ENCODE assay signal across 30 mouse cellular contexts in genomic region chr2:153060216-153060615, GRCm38 (mm10). TPM values are rescaled to one million over a fixed set of nuclear protein-coding genes. Genes with fewer than 3 reads are reported as not detected.
DNase-seq lines count a peak whose midpoint lies in the region; ATAC-seq and TF ChIP-seq lines count a peak whose summit lies in the region.
"Had no signal": no experiment of that assay in that cellular context is flagged by ENCODE, and none has a peak within 500 bp of the region (broad histone marks: within the 10 kb centered on the region; RNA-seq: fewer than 3 reads in every experiment).

No protein-coding gene starts in this region.

- ATAC-seq in hindbrain, postnatal 0 days, result no peak
- ATAC-seq: forebrain, embryonic 15.5 days; Patski had no signal

- no peaks in the 10 kb centered on the region for H3K4me1 ChIP-seq in hindbrain, postnatal 0 days (ENCODE audit: insufficient read depth, low read length)
- no peaks in the 10 kb centered on the region; the same call in 1 of the 2 replicates for H3K4me1 ChIP-seq in hindbrain, embryonic 10.5 days (replicated peaks)
- peaks cover 4% of the 10 kb centered on the region for H3K4me1 ChIP-seq in testis, adult 2 months (ENCODE audit: control insufficient read depth, insufficient read depth, low read length)
- H3K4me1 ChIP-seq: embryonic facial prominence, embryonic 13.5 days; heart, embryonic 15.5 days had no signal

- WGBS in hindbrain, postnatal 0 days, result 84% methylated on average over 7 of the region's 7 CpGs
- 87% methylated on average over 7 of the region's 7 CpGs for WGBS in hindbrain, embryonic 10.5 days

- H3K9ac ChIP-seq in hindbrain, postnatal 0 days (replicated peaks; ENCODE audit: low read length), result no peak overlapping the region
- H3K9ac ChIP-seq: embryonic facial prominence, embryonic 13.5 days; forebrain, embryonic 12.5 days; forebrain, embryonic 15.5 days; heart, embryonic 12.5 days; heart, embryonic 15.5 days; hindbrain, embryonic 14.5 days had no signal

- DNase-seq in hindbrain, postnatal 0 days (ENCODE audit: low spot score), result peak; percentile 18
- no peak for DNase-seq in hindbrain, embryonic 10.5 days (ENCODE audit: low spot score)
- peak; percentile 16 for DNase-seq in lung, postnatal 25 days (ENCODE audit: low spot score)
- DNase-seq in lung, postnatal 10 days, result no peak
- DNase-seq in testis, postnatal 10 days (ENCODE audit: low spot score), result no peak
- no peak for DNase-seq in neural tube, embryonic 10.5 days (ENCODE audit: extremely low spot score, low spot score)
- no peak for DNase-seq in spleen, adult 18-20 months
- DNase-seq: adrenal gland, adult 2 months; adrenal gland, postnatal 14 days; cerebellum, adult 11-12 months; cerebellum, adult 8-10 months; cerebellum, postnatal 10 days; cerebellum, postnatal 36 days; embryo, embryonic 11 days; gastrocnemius, postnatal 25 days; heart, postnatal 10 days; heart, postnatal 36 days had no signal

- no peak overlapping the region for H3K27ac ChIP-seq in hindbrain, postnatal 0 days
- no peak overlapping the region for H3K27ac ChIP-seq in hindbrain, embryonic 10.5 days
- H3K27ac ChIP-seq in testis, adult 2 months (ENCODE audit: control insufficient read depth, insufficient read depth, low read depth, low read length), result no peak overlapping the region
- H3K27ac ChIP-seq: embryonic facial prominence, embryonic 10.5 days; embryonic facial prominence, embryonic 13.5 days; forebrain, embryonic 12.5 days; forebrain, embryonic 15.5 days; heart, embryonic 15.5 days; hindbrain, embryonic 14.5 days had no signal

- H3K36me3 ChIP-seq in hindbrain, postnatal 0 days (ENCODE audit: insufficient read depth, low read length), result 0 out of 2 replicates have a peak, but pooled peaks cover under 1% of the 10 kb centered on the region
- 0 out of 2 replicates have a peak, but pooled peaks cover 2% of the 10 kb centered on the region for H3K36me3 ChIP-seq in hindbrain, embryonic 10.5 days
- no peaks in the 10 kb centered on the region for H3K36me3 ChIP-seq in testis, adult 2 months (ENCODE audit: control insufficient read depth, insufficient read depth, low read length)
- H3K36me3 ChIP-seq: embryonic facial prominence, embryonic 10.5 days; embryonic facial prominence, embryonic 13.5 days; forebrain, embryonic 15.5 days; G1E; heart, embryonic 12.5 days; heart, embryonic 15.5 days had no signal

- no peak overlapping the region for H3K4me2 ChIP-seq in hindbrain, postnatal 0 days (ENCODE audit: low read depth, low read length)
- H3K4me2 ChIP-seq: embryonic facial prominence, embryonic 13.5 days; forebrain, embryonic 12.5 days; forebrain, embryonic 15.5 days; heart, embryonic 12.5 days; heart, embryonic 15.5 days; hindbrain, embryonic 14.5 days had no signal

- H3K4me3 ChIP-seq in hindbrain, postnatal 0 days (ENCODE audit: low read length), result no peak overlapping the region
- no peak overlapping the region for H3K4me3 ChIP-seq in hindbrain, embryonic 10.5 days
- peak overlapping the region; percentile 20 for H3K4me3 ChIP-seq in testis, adult 2 months (ENCODE audit: control insufficient read depth, low read depth, low read length)
- H3K4me3 ChIP-seq: embryonic facial prominence, embryonic 10.5 days; embryonic facial prominence, embryonic 13.5 days; erythroblast, embryonic 14.5 days; forebrain, embryonic 12.5 days; forebrain, embryonic 15.5 days; heart, embryonic 12.5 days; heart, embryonic 15.5 days had no signal

- no peaks in the 10 kb centered on the region for H3K9me3 ChIP-seq in hindbrain, postnatal 0 days (ENCODE audit: low read length)
- no peaks in the 10 kb centered on the region for H3K9me3 ChIP-seq in hindbrain, embryonic 10.5 days
- H3K9me3 ChIP-seq: embryonic facial prominence, embryonic 10.5 days; embryonic facial prominence, embryonic 13.5 days; forebrain, embryonic 12.5 days; forebrain, embryonic 15.5 days; G1E; heart, embryonic 12.5 days; heart, embryonic 15.5 days had no signal

- H3K27me3 ChIP-seq in hindbrain, postnatal 0 days (ENCODE audit: insufficient read depth, low read length), result no peaks in the 10 kb centered on the region
- peaks cover 7% of the 10 kb centered on the region; the same call in 1 of the 2 replicates for H3K27me3 ChIP-seq in hindbrain, embryonic 10.5 days (ENCODE audit: insufficient read depth, poor library complexity, severe bottlenecking)
- no peaks in the 10 kb centered on the region for H3K27me3 ChIP-seq in testis, adult 2 months (ENCODE audit: control insufficient read depth, insufficient read depth, low read length)
- H3K27me3 ChIP-seq: embryonic facial prominence, embryonic 13.5 days; forebrain, embryonic 15.5 days had no signal

- TF ChIP-seq POLR2A in testis, adult 2 months (IDR thresholded peaks at IDR 0.05; ENCODE audit: control insufficient read depth, low read depth, low read length), result no peak

- no peak for TF ChIP-seq CTCF in hindbrain, postnatal 0 days (IDR thresholded peaks at IDR 0.05; ENCODE audit: low read depth)
- TF ChIP-seq CTCF in testis, adult 2 months (IDR thresholded peaks at IDR 0.05; ENCODE audit: control insufficient read depth, insufficient read depth, insufficient replicate concordance, low read depth, low read length), result no peak

RNA-seq across cellular contexts. Expression of gene Ccm2l, which starts 5.5 kb away (rescaled TPM):
- total RNA-seq in hindbrain, postnatal 0 days (2014; rRNA removed), result 3.9 and 4.7 TPM in 2 replicates
- 1.3 TPM in 2 replicates for polyA plus RNA-seq in hindbrain, postnatal 0 days (2015; fragmentation: Nextera tagmentation; extraction: Ambion mirVana)
- polyA plus RNA-seq in hindbrain, embryonic 10.5 days (2016; fragmentation: Nextera tagmentation; extraction: Ambion mirVana), result 1.3 and 1.8 TPM in 2 replicates
- polyA plus RNA-seq in testis, adult 2 months (2012; rRNA removed), result 1.3 and 1.4 TPM in 2 replicates
- polyA plus RNA-seq: erythroblast, embryonic 14.5 days; G1E; Patski had no signal

RNA-seq across cellular contexts. Expression of gene Xkr7, which starts 28.6 kb away (rescaled TPM):
- total RNA-seq in hindbrain, postnatal 0 days (2014; rRNA removed), result 65.0 and 74.1 TPM in 2 replicates
- polyA plus RNA-seq in hindbrain, postnatal 0 days (2015; fragmentation: Nextera tagmentation; extraction: Ambion mirVana), result 1.5 and 1.6 TPM in 2 replicates
- polyA plus RNA-seq in hindbrain, embryonic 10.5 days (2016; fragmentation: Nextera tagmentation; extraction: Ambion mirVana), result 0.73 and 1.1 TPM in 2 replicates
- polyA plus RNA-seq in testis, adult 2 months (2012; rRNA removed), result 1.1 and 1.2 TPM in 2 replicates
- total RNA-seq: gastrocnemius, adult 8-10 months; heart, adult 18-20 months; heart, postnatal 10 days; heart, postnatal 36 days had no signal
- polyA plus RNA-seq: embryonic facial prominence, embryonic 13.5 days; erythroblast, embryonic 14.5 days; G1E; heart, embryonic 12.5 days; heart, embryonic 15.5 days; Patski had no signal

RNA-seq across cellular contexts. Expression of gene Pdrg1, which starts 45.0 kb away (rescaled TPM):
- 45.3 and 85.8 TPM in 2 replicates for total RNA-seq in hindbrain, postnatal 0 days (2014; rRNA removed)
- polyA plus RNA-seq in hindbrain, postnatal 0 days (2015; fragmentation: Nextera tagmentation; extraction: Ambion mirVana), result 221 and 224 TPM in 2 replicates
- polyA plus RNA-seq in hindbrain, embryonic 10.5 days (2016; fragmentation: Nextera tagmentation; extraction: Ambion mirVana), result 110 and 120 TPM in 2 replicates
- 20.7 and 22.0 TPM in 2 replicates for polyA plus RNA-seq in testis, adult 2 months (2012; rRNA removed)

RNA-seq across cellular contexts. Expression of gene Hck, which starts 48.1 kb away (rescaled TPM):
- 12.2 and 17.0 TPM in 2 replicates for total RNA-seq in hindbrain, postnatal 0 days (2014; rRNA removed)
- 8.6 and 8.7 TPM in 2 replicates for polyA plus RNA-seq in hindbrain, postnatal 0 days (2015; fragmentation: Nextera tagmentation; extraction: Ambion mirVana)
- polyA plus RNA-seq in hindbrain, embryonic 10.5 days (2016; fragmentation: Nextera tagmentation; extraction: Ambion mirVana), result 1.4 and 2.7 TPM in 2 replicates
- 0.17 and 0.37 TPM in 2 replicates for polyA plus RNA-seq in testis, adult 2 months (2012; rRNA removed)
- polyA plus RNA-seq: G1E had no signal

Comparison
In these comparisons a context has a peak if more than half of its experiments do, and no peak if none do; other contexts are left out.
1. DNase-seq: peak in hindbrain, postnatal 0 days (single experiment) and lung, postnatal 25 days (single experiment); none in hindbrain, embryonic 10.5 days (single experiment), lung, postnatal 10 days (single experiment), testis, postnatal 10 days (single experiment), neural tube, embryonic 10.5 days (single experiment) and spleen, adult 18-20 months (0 of 2).